Mouse (Mus musculus) myocyte (in vitro differentiated cells): ENCODE results near the gene Tmem50b. TPM values are rescaled to one million over a fixed set of nuclear protein-coding genes. Genes with fewer than 3 reads are reported as not detected.

Source experiments
- H3K27me3 ChIP-seq: one replicate; pipeline ENCODE4 v1.6.1; 2011; ENCODE audit not compliant: control insufficient read depth, insufficient read depth, insufficient read length
- H3K36me3 ChIP-seq: one replicate; pipeline ENCODE4 v1.6.1; 2011; ENCODE audit not compliant: control insufficient read depth, insufficient read depth
- H3K4me2 ChIP-seq: one replicate; pipeline ENCODE4 v1.6.1; 2011; ENCODE audit warnings: low read depth, control low read depth
- H3K4me3 ChIP-seq: one replicate; pipeline ENCODE4 v1.5.1; 2011; ENCODE audit warnings: mild to moderate bottlenecking, control low read depth, moderate library complexity
- H3K79me2 ChIP-seq: one replicate; pipeline ENCODE4 v1.6.1; 2011; ENCODE audit not compliant: control insufficient read depth, insufficient read depth
- H3ac ChIP-seq: one replicate; pipeline ENCODE4 v1.6.1; 2011; ENCODE audit not compliant: control insufficient read depth, insufficient read length
- CEBPB ChIP-seq: IDR thresholded peaks from 2 replicates; pipeline ENCODE4 v1.6.1; 2011; ENCODE audit warnings: mild to moderate bottlenecking, moderate library complexity; ENCODE audit not compliant: poor library complexity, insufficient read depth, severe bottlenecking
- E2F4 ChIP-seq: IDR thresholded peaks from one replicate; pipeline ENCODE4 v1.6.1; 2011; ENCODE audit warnings: mild to moderate bottlenecking, control low read depth, moderate library complexity; ENCODE audit not compliant: insufficient read depth
- MAX ChIP-seq: IDR thresholded peaks from one replicate; pipeline ENCODE4 v1.6.1; 2011; ENCODE audit warnings: low read depth, mild to moderate bottlenecking, control low read depth
- MYOD1 ChIP-seq, 3 experiments: IDR thresholded peaks; one replicate each; pipeline ENCODE4 v1.6.1; 2011; ENCODE audit warnings: control low read depth in 2 of 3, low read depth in 2 of 3, mild to moderate bottlenecking in 2 of 3, moderate library complexity in 1 of 3; ENCODE audit not compliant: insufficient read length in 2 of 3, control insufficient read depth in 1 of 3
- MYOG ChIP-seq, 3 experiments: IDR thresholded peaks; one replicate each; pipeline ENCODE4 v1.6.1; 2011; ENCODE audit warnings: control low read depth in 2 of 3, low read depth in 2 of 3, mild to moderate bottlenecking in 2 of 3; ENCODE audit not compliant: insufficient read length in 2 of 3, control insufficient read depth in 1 of 3, insufficient read depth in 1 of 3
- POLR2A ChIP-seq: IDR thresholded peaks from one replicate; pipeline ENCODE4 v1.6.1; 2011; ENCODE audit warnings: low read depth, mild to moderate bottlenecking, control low read depth, moderate library complexity; ENCODE audit not compliant: insufficient read length
- POLR2AphosphoS2 ChIP-seq: IDR thresholded peaks from one replicate; pipeline ENCODE4 v1.6.1; 2011; ENCODE audit warnings: low read depth, control low read depth; ENCODE audit not compliant: insufficient read length
- REST ChIP-seq: IDR thresholded peaks from one replicate; pipeline ENCODE4 v1.6.1; 2011; ENCODE audit warnings: mild to moderate bottlenecking, control low read depth, moderate library complexity; ENCODE audit not compliant: insufficient read depth, insufficient read length
- SRF ChIP-seq: IDR thresholded peaks from one replicate; pipeline ENCODE4 v1.6.1; 2011; ENCODE audit warnings: low read depth; ENCODE audit not compliant: control insufficient read depth, insufficient read length
- TCF12 ChIP-seq: IDR thresholded peaks from one replicate; pipeline ENCODE4 v1.6.1; 2011; ENCODE audit warnings: mild to moderate bottlenecking, control low read depth; ENCODE audit not compliant: poor library complexity, insufficient read depth, severe bottlenecking
- TCF3 ChIP-seq: IDR thresholded peaks from one replicate; pipeline ENCODE4 v1.6.1; 2011; ENCODE audit warnings: low read depth, control low read depth; ENCODE audit not compliant: insufficient read length
- USF1 ChIP-seq: IDR thresholded peaks from one replicate; pipeline ENCODE4 v1.6.1; 2011; ENCODE audit warnings: low read depth, mild to moderate bottlenecking, control low read depth, moderate library complexity
- polyA plus RNA-seq: library from polyadenylated mRNA; unstranded; fragments of >200 nt; fragmentation: generic; extraction: Trizol; gene quantifications from one replicate; pipeline ENCODE4 v1.2.1, GENCODE M21; 2012; ENCODE audit warnings: missing spikeins

Tmem50b gene
- polyA plus RNA-seq, 1 experiment = 11.4 TPM

- H3ac ChIP-seq = no peak overlapping the region
- H3K4me3 ChIP-seq = no peak overlapping the region
- peaks cover 16% of the 10 kb centered on the region for H3K36me3 ChIP-seq
- no peak for TF ChIP-seq E2F4
- no peak for TF ChIP-seq REST
- TF ChIP-seq SRF = no peak
- TF ChIP-seq CEBPB = no peak
- TF ChIP-seq MAX = no peak
- no peak for TF ChIP-seq MYOD1 (IDR thresholded peaks at IDR 0.05; ENCODE audit: control insufficient read depth in 1 of 3, insufficient read length in 2 of 3, low read depth in 2 of 3)
- no peak for TF ChIP-seq MYOG (IDR thresholded peaks at IDR 0.05; ENCODE audit: control insufficient read depth in 1 of 3, insufficient read depth in 1 of 3, insufficient read length in 2 of 3, low read depth in 2 of 3)
- TF ChIP-seq TCF12 = no peak
- no peak for TF ChIP-seq TCF3
- no peak for TF ChIP-seq USF1
- no peak for TF ChIP-seq POLR2AphosphoS2
- no peaks in the 10 kb centered on the region for H3K79me2 ChIP-seq
- no peaks in the 10 kb centered on the region for H3K27me3 ChIP-seq
- no peak overlapping the region for H3K4me2 ChIP-seq
These were observed 33.0 kb upstream of the Tmem50b start for GRCm38 (mm10) chr16:91630584-91630983.

GRCm38 (mm10) chr16:91629749-91630148 is 32.1 kb upstream of the Tmem50b start:
- H3ac ChIP-seq = no peak overlapping the region
- TF ChIP-seq POLR2A (no peak), E2F4 (no peak), TCF3 (no peak), CEBPB (no peak), TCF12 (no peak), SRF (no peak), USF1 (no peak), MYOG (IDR thresholded peaks at IDR 0.05; ENCODE audit: control insufficient read depth in 1 of 3, insufficient read depth in 1 of 3, insufficient read length in 2 of 3, low read depth in 2 of 3) (no peak)
- no peak overlapping the region for H3K4me3 ChIP-seq
- no peaks in the 10 kb centered on the region for H3K27me3 ChIP-seq
- H3K79me2 ChIP-seq = no peaks in the 10 kb centered on the region
- H3K4me2 ChIP-seq = no peak overlapping the region
- H3K36me3 ChIP-seq = peaks cover 14% of the 10 kb centered on the region

GRCm38 (mm10) chr16:91628673-91629072 is 31.1 kb upstream of the Tmem50b start:
- no peaks in the 10 kb centered on the region for H3K79me2 ChIP-seq
- no peak overlapping the region for H3K4me2 ChIP-seq
- no peak for TF ChIP-seq MAX
- no peak for TF ChIP-seq POLR2A
- no peak for TF ChIP-seq E2F4
- no peak for TF ChIP-seq TCF12
- no peak for TF ChIP-seq SRF
- TF ChIP-seq TCF3 = no peak
- no peak for TF ChIP-seq USF1
- no peak for TF ChIP-seq REST
- no peaks in the 10 kb centered on the region for H3K27me3 ChIP-seq
- no peak overlapping the region for H3ac ChIP-seq
- H3K36me3 ChIP-seq = peaks cover 22% of the 10 kb centered on the region
- no peak overlapping the region for H3K4me3 ChIP-seq

- Histone ChIP-seq H3K79me2 (no peaks in the 10 kb centered on the region), H3ac (no peak overlapping the region), H3K4me3 (no peak overlapping the region), H3K27me3 (no peaks in the 10 kb centered on the region), H3K4me2 (no peak overlapping the region), H3K36me3 (peaks cover 20% of the 10 kb centered on the region)
- TF ChIP-seq POLR2A = no peak
- no peak for TF ChIP-seq MAX
These were observed 30.2 kb upstream of the Tmem50b start for GRCm38 (mm10) chr16:91627831-91628230.

- Histone ChIP-seq H3ac (no peak overlapping the region), H3K27me3 (no peaks in the 10 kb centered on the region), H3K79me2 (no peaks in the 10 kb centered on the region), H3K4me2 (no peak overlapping the region), H3K36me3 (peaks cover 10% of the 10 kb centered on the region), H3K4me3 (no peak overlapping the region)
- no peak for TF ChIP-seq REST
- no peak for TF ChIP-seq TCF12
- no peak for TF ChIP-seq POLR2A
- no peak for TF ChIP-seq MYOD1 (IDR thresholded peaks at IDR 0.05; ENCODE audit: control insufficient read depth in 1 of 3, insufficient read length in 2 of 3, low read depth in 2 of 3)
- no peak for TF ChIP-seq CEBPB
- no peak for TF ChIP-seq TCF3
- no peak for TF ChIP-seq MYOG (IDR thresholded peaks at IDR 0.05; ENCODE audit: control insufficient read depth in 1 of 3, insufficient read depth in 1 of 3, insufficient read length in 2 of 3, low read depth in 2 of 3)
- no peak for TF ChIP-seq POLR2AphosphoS2
- no peak for TF ChIP-seq SRF
- TF ChIP-seq USF1 = no peak
- no peak for TF ChIP-seq E2F4
- TF ChIP-seq MAX = no peak
These were observed 25.5 kb upstream of the Tmem50b start for GRCm38 (mm10) chr16:91623074-91623473.
